Mouse (Mus musculus) forebrain, postnatal 0 days (tissue): ENCODE measurements around the gene Znhit6. TPM values are rescaled to one million over a fixed set of nuclear protein-coding genes. Genes with fewer than 3 reads are reported as not detected.
A peak's percentile ranks its signal among the peaks of the same experiment; 100 is the strongest.

Experiments
- ATAC-seq: fragments of 200-750 bp; cut with Nextera tagmentation; 2 replicates; pipeline ENCODE4 v1.8.0; 2017; ENCODE audit warnings: mild to moderate bottlenecking, moderate library complexity
- DNase-seq: peaks from one replicate; pipeline ENCODE4 v3.0.0-alpha.2; 2015
- H3K27ac ChIP-seq: fragments of 300-500 bp; sonication (generic); 2 replicates; pipeline ENCODE4 v1.5.1; 2014; ENCODE audit warnings: low read depth, mild to moderate bottlenecking, antibody characterized with exemption, low read length, moderate library complexity, mixed read lengths
- H3K27me3 ChIP-seq: fragments of 300-500 bp; sonication (generic); 2 replicates; pipeline ENCODE4 v1.6.1; 2014; ENCODE audit warnings: mild to moderate bottlenecking, low read length, mixed read lengths; ENCODE audit not compliant: insufficient read depth
- H3K36me3 ChIP-seq: fragments of 300-500 bp; sonication (generic); 2 replicates; pipeline ENCODE4 v1.6.1; 2014; ENCODE audit warnings: mild to moderate bottlenecking, moderate library complexity; ENCODE audit not compliant: insufficient read depth
- H3K4me1 ChIP-seq: fragments of 300-500 bp; sonication (generic); 2 replicates; pipeline ENCODE4 v1.6.1; 2014; ENCODE audit warnings: antibody characterized with exemption; ENCODE audit not compliant: insufficient read depth
- H3K4me2 ChIP-seq: fragments of 300-500 bp; sonication (generic); 2 replicates; pipeline ENCODE4 v1.6.1; 2014; ENCODE audit warnings: low read depth, mild to moderate bottlenecking, moderate library complexity
- H3K4me3 ChIP-seq: fragments of 300-500 bp; sonication (generic); 2 replicates; pipeline ENCODE4 v1.5.1; 2014; ENCODE audit warnings: low read depth, low read length, mixed read lengths
- H3K9ac ChIP-seq: fragments of 300-500 bp; sonication (generic); 2 replicates; pipeline ENCODE4 v1.6.1; 2014; ENCODE audit warnings: mild to moderate bottlenecking
- H3K9me3 ChIP-seq: fragments of 300-500 bp; sonication (generic); 2 replicates; pipeline ENCODE4 v1.6.1; 2016; ENCODE audit warnings: low read length
- CTCF ChIP-seq: sonication (generic); IDR thresholded peaks from 2 replicates; pipeline ENCODE4 v1.5.1; 2016; ENCODE audit warnings: antibody characterized with exemption, control low read depth, low read depth
- WGBS: fragments of 180-500 bp; shearing (Covaris S2); extraction: QIAGEN DNeasy Blood & Tissue Kit; methylation state at CpG from one replicate; pipeline ENCODE4 v1.1.7; 2014; 5-methylcytosine and 5-hydroxymethylcytosine counted together
- polyA plus RNA-seq: library from polyadenylated mRNA; unstranded; fragments of >200 nt; fragmentation: Nextera tagmentation; extraction: Ambion mirVana; gene quantifications from 2 replicates; pipeline ENCODE4 v1.2.1, GENCODE M21; 2015
- total RNA-seq: library from RNA; depleted of rRNA; stranded (reverse); fragments of >200 nt; gene quantifications from 2 replicates; pipeline ENCODE4 v1.2.3, GENCODE M21; 2014

Znhit6 gene
- total and polyA plus RNA-seq, 2 experiments from 2014 or later, result 15.8 to 32.6 TPM

- Histone ChIP-seq H3K27me3 (no peaks in the 10 kb centered on the region), H3K4me1 (no peaks in the 10 kb centered on the region), H3K4me2 (no peak overlapping the region), H3K4me3 (no peak overlapping the region), H3K27ac (no peak overlapping the region), H3K36me3 (peaks cover 42% of the 10 kb centered on the region), H3K9me3 (no peaks in the 10 kb centered on the region), H3K9ac (no peak overlapping the region)
- WGBS, result 37% methylated on average over 3 of the region's 3 CpGs
- peak; percentile 31 for DNase-seq
- ATAC-seq, result no peak
- peak; percentile 56 for TF ChIP-seq CTCF
Observed at GRCm38 (mm10) chr3:145583522-145584200, 7.7 kb downstream of the Znhit6 start.

GRCm38 (mm10) chr3:145590562-145590961, 14.6 kb downstream of the Znhit6 start:
- TF ChIP-seq CTCF, result no peak
- Histone ChIP-seq H3K4me2 (no peak overlapping the region), H3K27ac (no peak overlapping the region), H3K9ac (no peak overlapping the region), H3K4me3 (no peak overlapping the region), H3K4me1 (no peaks in the 10 kb centered on the region), H3K9me3 (no peaks in the 10 kb centered on the region), H3K36me3 (peaks cover 53% of the 10 kb centered on the region), H3K27me3 (no peaks in the 10 kb centered on the region)
- DNase-seq (no peak), ATAC-seq (no peak)
- WGBS, result 92% methylated on average over 4 of the region's 4 CpGs

- Histone ChIP-seq H3K36me3 (peaks cover 46% of the 10 kb centered on the region), H3K9me3 (no peaks in the 10 kb centered on the region), H3K27ac (no peak overlapping the region), H3K4me1 (no peaks in the 10 kb centered on the region), H3K4me2 (no peak overlapping the region), H3K27me3 (no peaks in the 10 kb centered on the region), H3K4me3 (no peak overlapping the region), H3K9ac (no peak overlapping the region)
- no peak for ATAC-seq
- no peak for TF ChIP-seq CTCF
- no peak for DNase-seq
- WGBS, result 88% methylated on average over 6 of the region's 6 CpGs
Observed at GRCm38 (mm10) chr3:145591841-145592542, 16.0 kb downstream of the Znhit6 start.

GRCm38 (mm10) chr3:145595354-145595753, 19.3 kb downstream of the Znhit6 start:
- ATAC-seq, result no peak
- H3K36me3 ChIP-seq, result peaks cover 58% of the 10 kb centered on the region
- WGBS, result 91% methylated on average over 6 of the region's 6 CpGs

GRCm38 (mm10) chr3:145599059-145599458, 23.1 kb downstream of the Znhit6 start:
- Histone ChIP-seq H3K9me3 (no peaks in the 10 kb centered on the region), H3K36me3 (peaks cover 40% of the 10 kb centered on the region)

More at GRCm38 (mm10) chr3:145595354-145595753, 19.3 kb downstream of the Znhit6 start:
- Histone ChIP-seq H3K4me3 (no peak overlapping the region), H3K4me1 (no peaks in the 10 kb centered on the region), H3K27ac (no peak overlapping the region), H3K9ac (no peak overlapping the region), H3K27me3 (no peaks in the 10 kb centered on the region), H3K4me2 (no peak overlapping the region), H3K9me3 (no peaks in the 10 kb centered on the region)
- DNase-seq, result no peak
- TF ChIP-seq CTCF, result no peak

GRCm38 (mm10) chr3:145600801-145601200, 24.8 kb downstream of the Znhit6 start:
- peaks cover 42% of the 10 kb centered on the region for H3K36me3 ChIP-seq
- no peaks in the 10 kb centered on the region for H3K4me1 ChIP-seq
- TF ChIP-seq CTCF, result no peak
- no peak overlapping the region for H3K4me2 ChIP-seq
- WGBS, result 95% methylated on average over 6 of the region's 6 CpGs
- no peak overlapping the region for H3K27ac ChIP-seq
- no peaks in the 10 kb centered on the region for H3K27me3 ChIP-seq
- H3K4me3 ChIP-seq, result no peak overlapping the region
- ATAC-seq, result no peak
- H3K9ac ChIP-seq, result no peak overlapping the region
- no peak for DNase-seq
- H3K9me3 ChIP-seq, result no peaks in the 10 kb centered on the region

More at GRCm38 (mm10) chr3:145599059-145599458, 23.1 kb downstream of the Znhit6 start:
- Histone ChIP-seq H3K4me3 (no peak overlapping the region), H3K4me1 (no peaks in the 10 kb centered on the region), H3K27me3 (no peaks in the 10 kb centered on the region), H3K9ac (no peak overlapping the region), H3K27ac (no peak overlapping the region), H3K4me2 (no peak overlapping the region)
- no peak for ATAC-seq
- no peak for DNase-seq
- WGBS, result 97% methylated on average over 7 of the region's 7 CpGs
- TF ChIP-seq CTCF, result no peak

GRCm38 (mm10) chr3:145601345-145601744, 25.3 kb downstream of the Znhit6 start:
- no peak for ATAC-seq
- H3K9me3 ChIP-seq, result no peaks in the 10 kb centered on the region
- peaks cover 42% of the 10 kb centered on the region for H3K36me3 ChIP-seq
- H3K9ac ChIP-seq, result no peak overlapping the region
- H3K27me3 ChIP-seq, result no peaks in the 10 kb centered on the region
- DNase-seq, result no peak
- no peak overlapping the region for H3K27ac ChIP-seq
- 85% methylated on average over 6 of the region's 6 CpGs for WGBS
- H3K4me2 ChIP-seq, result no peak overlapping the region
- no peak for TF ChIP-seq CTCF
- no peaks in the 10 kb centered on the region for H3K4me1 ChIP-seq
- no peak overlapping the region for H3K4me3 ChIP-seq
